Mouse (Mus musculus): Measurements from ENCODE around the gene Tmem231. TPM values are rescaled to one million over a fixed set of nuclear protein-coding genes. Genes with fewer than 3 reads are reported as not detected.

Gene Tmem231
- polyA plus RNA-seq, 1 experiment from 2014 or later = 15.3 TPM

DNA sequence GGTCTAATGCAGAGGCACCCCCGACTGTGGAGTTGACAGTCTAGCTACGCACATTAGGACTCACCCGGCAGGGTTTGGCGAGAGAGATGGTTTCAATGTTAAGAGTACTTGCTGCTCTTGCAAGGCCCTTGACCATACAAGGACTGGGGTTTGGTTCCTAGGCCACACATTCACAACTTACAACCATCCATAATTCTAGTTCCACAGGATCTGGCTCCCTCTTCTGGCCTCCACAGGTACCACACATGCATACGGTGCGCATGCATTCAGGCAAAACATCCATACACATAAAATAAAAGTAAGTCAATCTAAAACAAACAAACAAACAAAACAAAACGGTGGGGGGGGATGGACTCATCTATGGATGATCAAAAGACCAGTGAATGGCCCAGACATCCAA lies 38.7 kb downstream of the Tmem231 start:
- H3K27ac ChIP-seq = no peak overlapping the region
- no peaks in the 10 kb centered on the region for H3K4me1 ChIP-seq (replicated peaks; ENCODE audit: control insufficient read depth, insufficient read depth, low read length)
- peaks cover 30% of the 10 kb centered on the region for H3K27me3 ChIP-seq (ENCODE audit: control insufficient read depth, insufficient read depth, low read length)
- no peak for ATAC-seq (ENCODE audit: low FRiP score)
- no peak overlapping the region for H3K4me2 ChIP-seq (replicated peaks)
- H3K4me3 ChIP-seq (replicated peaks; ENCODE audit: low read length) = no peak overlapping the region
- no peaks in the 10 kb centered on the region for H3K9me3 ChIP-seq (ENCODE audit: control insufficient read depth, low read length)
- H3K9ac ChIP-seq = no peak overlapping the region
- WGBS = 91% methylated on average over 7 of the region's 7 CpGs
- DNase-seq (ENCODE audit: low spot score) = no peak
- H3K36me3 ChIP-seq (replicated peaks; ENCODE audit: control insufficient read depth, insufficient read depth) = no peaks in the 10 kb centered on the region

- Histone ChIP-seq H3K36me3 (replicated peaks; ENCODE audit: control insufficient read depth, insufficient read depth) (no peaks in the 10 kb centered on the region), H3K27ac (no peak overlapping the region), H3K4me1 (replicated peaks; ENCODE audit: control insufficient read depth, insufficient read depth, low read length) (no peaks in the 10 kb centered on the region), H3K4me3 (replicated peaks; ENCODE audit: low read length) (no peak overlapping the region), H3K27me3 (ENCODE audit: control insufficient read depth, insufficient read depth, low read length) (peaks cover 42% of the 10 kb centered on the region), H3K9me3 (ENCODE audit: control insufficient read depth, low read length) (no peaks in the 10 kb centered on the region), H3K4me2 (replicated peaks) (no peak overlapping the region), H3K9ac (no peak overlapping the region)
- ATAC-seq (ENCODE audit: low FRiP score) = no peak
- 76% methylated on average over 5 of the region's 5 CpGs for WGBS
- no peak for DNase-seq (ENCODE audit: low spot score)
Measured at GRCm38 (mm10) chr8:111892615-111893014, 41.1 kb downstream of the Tmem231 start.

DNA sequence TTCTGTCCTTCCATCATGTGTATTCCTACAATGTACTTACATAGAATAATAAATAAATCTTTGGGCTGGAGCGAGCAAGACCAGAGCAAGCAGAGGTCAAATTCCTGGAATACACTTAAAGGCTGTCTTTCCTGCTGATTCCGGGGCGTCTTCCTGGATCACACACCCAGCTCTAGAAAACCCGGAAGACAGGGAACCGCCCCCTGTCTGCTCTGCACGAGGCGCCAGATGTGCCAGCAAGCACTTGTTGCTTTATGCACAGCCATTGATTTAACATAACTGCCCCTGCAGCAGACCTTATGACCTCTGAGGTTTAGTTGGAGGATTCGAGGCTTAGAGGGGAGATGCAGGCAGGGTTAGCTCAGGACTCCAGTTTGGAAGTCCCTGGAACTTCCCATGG lies 41.7 kb downstream of the Tmem231 start:
- no peaks in the 10 kb centered on the region for H3K9me3 ChIP-seq (ENCODE audit: control insufficient read depth, low read length)
- H3K27ac ChIP-seq = no peak overlapping the region
- ATAC-seq (ENCODE audit: low FRiP score) (no peak), DNase-seq (ENCODE audit: low spot score) (no peak)
- 37% methylated on average over 8 of the region's 8 CpGs for WGBS
- H3K4me2 ChIP-seq (replicated peaks) = no peak overlapping the region
- no peak overlapping the region for H3K4me3 ChIP-seq (replicated peaks; ENCODE audit: low read length)
- no peaks in the 10 kb centered on the region for H3K4me1 ChIP-seq (replicated peaks; ENCODE audit: control insufficient read depth, insufficient read depth, low read length)
- H3K36me3 ChIP-seq (replicated peaks; ENCODE audit: control insufficient read depth, insufficient read depth) = no peaks in the 10 kb centered on the region
- no peak overlapping the region for H3K9ac ChIP-seq
- peaks cover 42% of the 10 kb centered on the region for H3K27me3 ChIP-seq (ENCODE audit: control insufficient read depth, insufficient read depth, low read length)

- 70% methylated on average over 6 of the region's 6 CpGs for whole genome bisulfite sequencing
- H3K27ac ChIP-seq = no peak overlapping the region
- no peaks in the 10 kb centered on the region for H3K9me3 ChIP-seq (ENCODE audit: control insufficient read depth, low read length)
- no peak for ATAC-seq (ENCODE audit: low FRiP score)
- DNase-seq (ENCODE audit: low spot score) = no peak
- H3K4me1 ChIP-seq (replicated peaks; ENCODE audit: control insufficient read depth, insufficient read depth, low read length) = no peaks in the 10 kb centered on the region
- no peaks in the 10 kb centered on the region for H3K36me3 ChIP-seq (replicated peaks; ENCODE audit: control insufficient read depth, insufficient read depth)
- H3K4me2 ChIP-seq (replicated peaks) = peak overlapping the region; percentile 57; the same call in 1 of the 2 replicates
- no peak overlapping the region for H3K4me3 ChIP-seq (replicated peaks; ENCODE audit: low read length)
- no peak overlapping the region for H3K9ac ChIP-seq
- H3K27me3 ChIP-seq (ENCODE audit: control insufficient read depth, insufficient read depth, low read length) = peaks cover 42% of the 10 kb centered on the region
Measured at GRCm38 (mm10) chr8:111890911-111891303, 42.8 kb downstream of the Tmem231 start.

DNA sequence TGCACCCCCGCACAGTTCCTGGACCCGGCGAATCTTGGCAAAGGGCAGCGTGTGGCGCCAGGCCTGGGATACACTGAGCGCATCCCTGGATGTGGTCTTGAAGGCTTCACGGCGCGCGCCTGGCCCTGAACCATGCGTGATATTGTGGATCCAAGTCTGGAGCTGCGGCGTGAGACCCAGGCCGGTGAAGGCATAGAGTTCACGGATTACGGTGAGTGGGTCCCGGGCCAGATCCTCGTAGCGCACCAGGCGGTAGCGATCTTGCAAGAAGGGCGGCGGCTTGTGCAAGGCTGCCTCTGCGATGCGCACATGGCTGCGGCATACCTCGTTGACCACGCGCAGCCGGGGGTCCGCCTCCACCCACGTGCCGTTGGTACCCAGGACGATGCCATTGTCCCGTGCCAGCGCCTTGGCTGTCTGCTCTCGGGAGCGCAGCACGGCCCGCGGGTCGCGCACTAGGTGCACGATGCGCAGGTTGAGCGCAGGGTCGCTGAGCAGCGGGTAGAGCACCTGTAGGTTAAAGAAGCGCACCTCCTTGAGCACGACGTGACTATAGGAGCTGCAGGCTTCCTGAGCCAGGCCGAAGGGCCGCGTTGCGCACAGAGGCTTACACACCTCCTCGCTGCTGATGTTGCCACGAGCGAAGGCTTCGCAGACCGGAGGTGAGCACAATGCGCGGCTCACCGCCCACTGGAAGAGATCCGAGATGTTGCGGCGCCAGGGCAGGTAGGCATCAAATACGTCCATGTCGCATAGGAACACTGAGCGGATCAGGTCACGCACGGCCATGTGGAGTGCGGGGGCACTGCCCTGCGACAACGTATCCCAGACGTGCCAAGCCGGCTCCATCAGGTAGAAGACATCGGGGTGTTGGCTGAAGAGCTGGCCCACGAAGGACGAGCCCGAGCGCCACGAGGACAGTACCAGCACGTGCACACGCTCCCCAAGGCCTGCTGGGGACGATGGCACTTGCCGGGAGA lies 43.5 kb downstream of the Tmem231 start:
- Histone ChIP-seq H3K4me2 (replicated peaks) (peak overlapping the region; percentile 57), H3K27ac (no peak overlapping the region), H3K4me3 (replicated peaks; ENCODE audit: low read length) (peak overlapping the region; percentile 31), H3K4me1 (replicated peaks; ENCODE audit: control insufficient read depth, insufficient read depth, low read length) (no peaks in the 10 kb centered on the region), H3K9ac (0 out of 2 replicates have a peak overlapping the region, but pooled peaks have one; percentile 20), H3K9me3 (ENCODE audit: control insufficient read depth, low read length) (no peaks in the 10 kb centered on the region), H3K36me3 (replicated peaks; ENCODE audit: control insufficient read depth, insufficient read depth) (no peaks in the 10 kb centered on the region), H3K27me3 (ENCODE audit: control insufficient read depth, insufficient read depth, low read length) (peaks cover 42% of the 10 kb centered on the region)
- DNase-seq (ENCODE audit: low spot score) (no peak), ATAC-seq (ENCODE audit: low FRiP score) (no peak)
- WGBS = 12% methylated on average over 86 of the region's 86 CpGs

DNA sequence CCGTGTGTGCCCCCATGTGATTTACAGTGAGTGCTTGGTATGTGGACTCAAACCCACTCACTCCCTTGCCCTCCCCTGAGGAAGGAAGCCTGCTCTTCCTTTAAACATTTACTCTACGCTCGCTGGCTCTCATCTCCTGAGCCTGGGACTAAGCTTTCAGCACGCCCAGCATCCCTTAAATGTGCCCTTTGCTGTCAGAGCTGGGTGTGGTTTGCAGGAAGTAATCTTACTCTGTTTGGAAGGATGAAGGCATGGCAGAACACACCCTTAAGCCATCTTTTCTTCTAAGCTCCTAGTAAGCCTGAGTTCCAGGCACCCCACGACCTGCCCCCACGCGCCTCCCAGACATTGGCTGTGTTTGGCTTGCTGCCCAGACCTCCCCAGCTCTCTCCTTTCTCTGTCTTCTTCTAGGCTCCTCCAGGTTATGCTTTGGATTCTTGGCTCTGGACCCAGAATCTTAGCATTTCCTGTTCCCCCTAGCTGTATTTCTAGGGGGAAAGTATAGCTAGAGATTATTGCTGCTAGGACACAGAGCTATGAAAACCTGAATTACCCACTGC lies 45.5 kb downstream of the Tmem231 start:
- no peak for DNase-seq (ENCODE audit: low spot score)
- no peak for ATAC-seq (ENCODE audit: low FRiP score)
- no peak overlapping the region for H3K9ac ChIP-seq
- H3K36me3 ChIP-seq (replicated peaks; ENCODE audit: control insufficient read depth, insufficient read depth) = no peaks in the 10 kb centered on the region
- 48% methylated on average over 7 of the region's 7 CpGs for WGBS
- H3K4me2 ChIP-seq (replicated peaks) = no peak overlapping the region
- no peaks in the 10 kb centered on the region for H3K4me1 ChIP-seq (replicated peaks; ENCODE audit: control insufficient read depth, insufficient read depth, low read length)
- H3K27me3 ChIP-seq (ENCODE audit: control insufficient read depth, insufficient read depth, low read length) = peaks cover 42% of the 10 kb centered on the region
- H3K9me3 ChIP-seq (ENCODE audit: control insufficient read depth, low read length) = no peaks in the 10 kb centered on the region
- H3K4me3 ChIP-seq (replicated peaks; ENCODE audit: low read length) = no peak overlapping the region
- no peak overlapping the region for H3K27ac ChIP-seq

DNA sequence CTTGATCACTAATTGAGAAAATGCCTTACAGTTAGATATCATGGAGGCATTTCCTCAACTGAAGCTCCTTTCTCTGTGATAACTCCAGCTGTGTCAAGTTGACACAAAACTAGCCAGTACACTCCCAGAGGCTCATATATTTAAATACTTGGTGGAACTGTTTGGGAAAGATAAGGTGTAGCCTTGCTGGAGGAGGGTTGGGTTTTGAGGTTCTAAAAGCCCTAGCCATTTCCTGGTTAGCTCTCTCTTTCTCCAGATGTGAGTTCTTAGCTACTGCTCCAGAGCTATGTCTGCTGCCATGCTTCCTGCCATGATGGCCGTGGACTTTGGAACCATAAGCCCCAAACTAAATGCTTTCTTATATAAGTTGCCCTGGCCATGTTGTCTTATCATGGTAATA lies 46.2 kb downstream of the Tmem231 start:
- WGBS = 72% methylated on average over 1 of the region's 1 CpGs
- ATAC-seq (ENCODE audit: low FRiP score) (no peak), DNase-seq (ENCODE audit: low spot score) (no peak)
- Histone ChIP-seq H3K9me3 (ENCODE audit: control insufficient read depth, low read length) (no peaks in the 10 kb centered on the region), H3K27me3 (ENCODE audit: control insufficient read depth, insufficient read depth, low read length) (peaks cover 37% of the 10 kb centered on the region), H3K36me3 (replicated peaks; ENCODE audit: control insufficient read depth, insufficient read depth) (no peaks in the 10 kb centered on the region), H3K27ac (no peak overlapping the region), H3K4me3 (replicated peaks; ENCODE audit: low read length) (no peak overlapping the region), H3K4me2 (replicated peaks) (no peak overlapping the region), H3K9ac (no peak overlapping the region), H3K4me1 (replicated peaks; ENCODE audit: control insufficient read depth, insufficient read depth, low read length) (no peaks in the 10 kb centered on the region)

- H3K4me3 ChIP-seq (replicated peaks; ENCODE audit: low read length) = no peak overlapping the region
Measured at GRCm38 (mm10) chr8:111883615-111884014, 50.1 kb downstream of the Tmem231 start.

DNA sequence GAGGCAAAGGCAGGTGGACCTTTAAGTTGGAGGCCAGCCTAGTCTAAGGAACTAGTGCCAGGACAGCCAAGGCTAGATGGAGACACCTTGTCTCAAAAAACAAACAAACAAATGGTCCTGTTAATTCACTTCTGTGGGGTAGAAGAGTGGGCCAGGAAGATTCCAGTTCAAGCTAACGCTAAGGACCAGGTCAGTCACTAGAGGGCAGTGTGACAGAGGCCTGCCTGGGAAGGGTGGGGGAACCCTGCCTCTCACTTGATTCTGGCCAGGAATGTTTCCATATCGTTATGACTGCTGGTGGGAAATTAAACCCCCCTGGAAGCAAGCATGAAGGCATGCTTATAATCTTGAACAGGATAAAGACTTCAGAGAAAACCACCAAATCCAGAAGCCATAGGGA lies 52.1 kb downstream of the Tmem231 start:
- no peak overlapping the region for H3K4me2 ChIP-seq (replicated peaks)
- WGBS = 3% methylated on average over 2 of the region's 2 CpGs
- H3K4me1 ChIP-seq (replicated peaks; ENCODE audit: control insufficient read depth, insufficient read depth, low read length) = no peaks in the 10 kb centered on the region
- DNase-seq (ENCODE audit: low spot score) (peak; percentile 75), ATAC-seq (ENCODE audit: low FRiP score) (no peak)
- H3K36me3 ChIP-seq (replicated peaks; ENCODE audit: control insufficient read depth, insufficient read depth) = no peaks in the 10 kb centered on the region
- H3K27me3 ChIP-seq (ENCODE audit: control insufficient read depth, insufficient read depth, low read length) = no peaks in the 10 kb centered on the region
- H3K9me3 ChIP-seq (ENCODE audit: control insufficient read depth, low read length) = no peaks in the 10 kb centered on the region
- H3K4me3 ChIP-seq (replicated peaks; ENCODE audit: low read length) = no peak overlapping the region
- no peak overlapping the region for H3K27ac ChIP-seq
- H3K9ac ChIP-seq = no peak overlapping the region

More at GRCm38 (mm10) chr8:111883615-111884014, 50.1 kb downstream of the Tmem231 start:
- Histone ChIP-seq H3K27me3 (ENCODE audit: control insufficient read depth, insufficient read depth, low read length) (no peaks in the 10 kb centered on the region), H3K4me1 (replicated peaks; ENCODE audit: control insufficient read depth, insufficient read depth, low read length) (no peaks in the 10 kb centered on the region), H3K9ac (no peak overlapping the region), H3K4me2 (replicated peaks) (no peak overlapping the region), H3K9me3 (ENCODE audit: control insufficient read depth, low read length) (no peaks in the 10 kb centered on the region), H3K27ac (no peak overlapping the region), H3K36me3 (replicated peaks; ENCODE audit: control insufficient read depth, insufficient read depth) (no peaks in the 10 kb centered on the region)
- DNase-seq (ENCODE audit: low spot score) (no peak), ATAC-seq (ENCODE audit: low FRiP score) (no peak)
- WGBS = 87% methylated on average over 4 of the region's 4 CpGs

Data from hindbrain, embryonic 14.5 days (tissue).